Comparison of ENCODE assay signal across 11 mouse cellular contexts in genomic region chr1:59826583-59826982, GRCm38 (mm10).
DNase-seq lines count a peak whose midpoint lies in the region.
"Had no signal": no experiment of that assay in that cellular context is flagged by ENCODE, and none has a peak within 500 bp of the region (broad histone marks: within the 10 kb centered on the region; RNA-seq: fewer than 3 reads in every experiment).

No protein-coding gene starts in this region.

- intact Hi-C loops in heart, postnatal 14 days (cut with DNase I), result loop anchor here (5.0 kb wide), 1 partner anchor 64 kb away; the partner anchor contains the start of gene Bmpr2

- peak; percentile 16 for DNase-seq in layer of hippocampus, adult 11-12 months (ENCODE audit: low spot score)
- no peak for DNase-seq in layer of hippocampus, adult 9-10 months (ENCODE audit: low spot score)
- DNase-seq in cerebellum, adult 11 months, result peak; percentile 35
- DNase-seq in cerebellum, postnatal 36 days, result peak; percentile 38 to 39
- peak; percentile 47 for DNase-seq in right cerebral cortex, postnatal 25 days
- no peak for DNase-seq in adrenal gland, adult (ENCODE audit: inconsistent age in 2 of 2, low spot score in 1 of 2)
- no peak for DNase-seq in heart, postnatal 14 days
- DNase-seq in adrenal gland, postnatal 14 days, result no peak
- DNase-seq: liver, embryonic 13.5 days; lung, postnatal 4 days; spleen, adult 18-20 months had no signal

Comparison
In these comparisons a context has a peak if more than half of its experiments do, and no peak if none do; other contexts are left out.
1. DNase-seq: peak in layer of hippocampus, adult 11-12 months (single experiment), cerebellum, adult 11 months (single experiment), cerebellum, postnatal 36 days (2 of 2) and right cerebral cortex, postnatal 25 days (single experiment); none in layer of hippocampus, adult 9-10 months (single experiment), adrenal gland, adult (0 of 2), heart, postnatal 14 days (0 of 2) and adrenal gland, postnatal 14 days (single experiment).